Mouse (Mus musculus): ENCODE measurements around the gene Zfp775.

Gene Zfp775

GRCm38 (mm10) chr6:48628808-48629660 is 27.2 kb downstream of the Zfp775 start:
- peak; percentile 73 to 77 for DNase-seq (ENCODE audit: low spot score in 2 of 2)

- peak in 1 of 2 experiments; percentile 45 for DNase-seq (ENCODE audit: low spot score in 2 of 2)
Observed at GRCm38 (mm10) chr6:48629661-48630034, 27.8 kb downstream of the Zfp775 start.

GRCm38 (mm10) chr6:48630831-48631230 is 29.0 kb downstream of the Zfp775 start:
- DNase-seq (ENCODE audit: low spot score in 2 of 2) = no peak

- no peak for DNase-seq (ENCODE audit: low spot score in 2 of 2)
Observed at GRCm38 (mm10) chr6:48635105-48635504, 33.2 kb downstream of the Zfp775 start.

- no peak for DNase-seq (ENCODE audit: low spot score in 2 of 2)
Observed at GRCm38 (mm10) chr6:48636515-48636914, 34.7 kb downstream of the Zfp775 start.

GRCm38 (mm10) chr6:48637811-48638500 is 36.1 kb downstream of the Zfp775 start:
- DNase-seq (ENCODE audit: low spot score in 2 of 2) = no peak

GRCm38 (mm10) chr6:48638553-48638952 is 36.7 kb downstream of the Zfp775 start:
- no peak for DNase-seq (ENCODE audit: low spot score in 2 of 2)

- no peak for DNase-seq (ENCODE audit: low spot score in 2 of 2)
Observed at GRCm38 (mm10) chr6:48641391-48641790, 39.5 kb downstream of the Zfp775 start.

GRCm38 (mm10) chr6:48642764-48643292 is 41.0 kb downstream of the Zfp775 start:
- no peak for DNase-seq (ENCODE audit: low spot score in 2 of 2)

GRCm38 (mm10) chr6:48645660-48646308 is 43.9 kb downstream of the Zfp775 start:
- peak; percentile 71 to 85 for DNase-seq (ENCODE audit: low spot score in 2 of 2)

- DNase-seq (ENCODE audit: low spot score in 2 of 2) = no peak
Observed at GRCm38 (mm10) chr6:48646309-48646690, 44.4 kb downstream of the Zfp775 start.

GRCm38 (mm10) chr6:48646995-48647394 is 45.1 kb downstream of the Zfp775 start, which contains the start of gene Gimap8:
Gene Gimap8, plus strand, starts transcription at chr6:48647234.
- peak in 1 of 2 experiments; percentile 52 for DNase-seq (ENCODE audit: low spot score in 2 of 2)

- DNase-seq (ENCODE audit: low spot score in 2 of 2) = no peak
Observed at GRCm38 (mm10) chr6:48647611-48648010, 45.7 kb downstream of the Zfp775 start.

GRCm38 (mm10) chr6:48648779-48649178 is 46.9 kb downstream of the Zfp775 start:
- no peak for DNase-seq (ENCODE audit: low spot score in 2 of 2)

GRCm38 (mm10) chr6:48650041-48650440 is 48.2 kb downstream of the Zfp775 start:
- DNase-seq (ENCODE audit: low spot score in 2 of 2) = no peak

GRCm38 (mm10) chr6:48658721-48659120 is 56.9 kb downstream of the Zfp775 start:
- no peak for DNase-seq (ENCODE audit: low spot score in 2 of 2)

GRCm38 (mm10) chr6:48664750-48665149 is 62.9 kb downstream of the Zfp775 start:
- no peak for DNase-seq (ENCODE audit: low spot score in 2 of 2)

- no peak for DNase-seq (ENCODE audit: low spot score in 2 of 2)
Observed at GRCm38 (mm10) chr6:48665471-48665870, 63.6 kb downstream of the Zfp775 start.

- DNase-seq (ENCODE audit: low spot score in 2 of 2) = no peak
Observed at GRCm38 (mm10) chr6:48666159-48666586, 64.3 kb downstream of the Zfp775 start.

GRCm38 (mm10) chr6:48668022-48668421 is 66.2 kb downstream of the Zfp775 start:
- no peak for DNase-seq (ENCODE audit: low spot score in 2 of 2)

GRCm38 (mm10) chr6:48669446-48669969 is 67.6 kb downstream of the Zfp775 start:
- DNase-seq (ENCODE audit: low spot score in 2 of 2) = no peak

All from right cerebral cortex, postnatal 10 days (tissue).